Mouse (Mus musculus) hindbrain, postnatal 0 days (tissue): ENCODE data around the gene Spc24. TPM values are rescaled to one million over a fixed set of nuclear protein-coding genes. Genes with fewer than 3 reads are reported as not detected.

Experiments used
- ATAC-seq: fragments of 200-750 bp; cut with Nextera tagmentation; 2 replicates; pipeline ENCODE4 v1.8.0; 2017; ENCODE audit warnings: mild to moderate bottlenecking, moderate TSS enrichment, moderate library complexity
- DNase-seq: peaks from one replicate; pipeline ENCODE4 v3.0.0-alpha.2; 2015; ENCODE audit warnings: low spot score
- H3K27ac ChIP-seq: fragments of 300-500 bp; sonication (generic); 2 replicates; pipeline ENCODE4 v1.5.1; 2014; ENCODE audit warnings: mild to moderate bottlenecking
- H3K27me3 ChIP-seq: fragments of 300-500 bp; sonication (generic); 2 replicates; pipeline ENCODE4 v1.6.1; 2014; ENCODE audit warnings: low read length, mixed read lengths; ENCODE audit not compliant: insufficient read depth
- H3K36me3 ChIP-seq: fragments of 300-500 bp; sonication (generic); 2 replicates; pipeline ENCODE4 v1.6.1; 2014; ENCODE audit warnings: low read length, mixed read lengths; ENCODE audit not compliant: insufficient read depth
- H3K4me1 ChIP-seq: fragments of 300-500 bp; sonication (generic); 2 replicates; pipeline ENCODE4 v1.6.1; 2014; ENCODE audit warnings: antibody characterized with exemption, low read length, mixed read lengths; ENCODE audit not compliant: insufficient read depth
- H3K4me2 ChIP-seq: fragments of 300-500 bp; sonication (generic); 2 replicates; pipeline ENCODE4 v1.6.1; 2014; ENCODE audit warnings: low read depth, mild to moderate bottlenecking, low read length, moderate library complexity, mixed read lengths
- H3K4me3 ChIP-seq: fragments of 300-500 bp; sonication (generic); 2 replicates; pipeline ENCODE4 v1.5.1; 2014; ENCODE audit warnings: low read length
- H3K9ac ChIP-seq: fragments of 300-500 bp; sonication (generic); replicated peaks from 2 replicates; pipeline ENCODE4 v1.6.1; 2014; ENCODE audit warnings: mild to moderate bottlenecking, low read length, moderate library complexity, mixed read lengths
- H3K9me3 ChIP-seq: fragments of 300-500 bp; sonication (generic); 2 replicates; pipeline ENCODE4 v1.6.1; 2016; ENCODE audit warnings: low read length, mixed read lengths
- CTCF ChIP-seq: IDR thresholded peaks from 2 replicates; pipeline ENCODE4 v1.5.1; 2016; ENCODE audit warnings: antibody characterized with exemption, control low read depth, low read depth
- WGBS: fragments of 180-500 bp; shearing (Covaris S2); extraction: QIAGEN DNeasy Blood & Tissue Kit; methylation state at CpG from one replicate; pipeline ENCODE4 v1.1.7; 2014; 5-methylcytosine and 5-hydroxymethylcytosine counted together
- polyA plus RNA-seq: library from polyadenylated mRNA; unstranded; fragments of >200 nt; fragmentation: Nextera tagmentation; extraction: Ambion mirVana; gene quantifications from 2 replicates; pipeline ENCODE4 v1.2.1, GENCODE M21; 2015
- total RNA-seq: library from RNA; depleted of rRNA; stranded (reverse); fragments of >200 nt; gene quantifications from 2 replicates; pipeline ENCODE4 v1.2.3, GENCODE M21; 2014; rRNA removed

Spc24 gene
- total RNA-seq (20.3 and 31.1 TPM in 2 replicates), polyA plus RNA-seq (26.2 and 27.1 TPM in 2 replicates)

- no peaks in the 10 kb centered on the region for H3K4me1 ChIP-seq
- H3K4me3 ChIP-seq = peak within 1 kb of the TSS; percentile 72
- peak within 1 kb of the TSS; percentile 54 for H3K9ac ChIP-seq
- WGBS = 1% methylated on average over 50 of the region's 54 CpGs
- peak within 1 kb of the TSS; percentile 94 for H3K4me2 ChIP-seq
- TF ChIP-seq CTCF = peak; percentile 66
- H3K27ac ChIP-seq = peak within 1 kb of the TSS; percentile 63
- no peaks in the 10 kb centered on the region for H3K36me3 ChIP-seq
- ATAC-seq (peak; percentile 97), DNase-seq (peak; percentile 98)
- no peaks in the 10 kb centered on the region for H3K27me3 ChIP-seq
- H3K9me3 ChIP-seq = no peaks in the 10 kb centered on the region
Measured at GRCm38 (mm10) chr9:21760155-21761088, at the start of gene Spc24. Gene Spc24 (minus strand): TSS chr9:21760303.

DNA sequence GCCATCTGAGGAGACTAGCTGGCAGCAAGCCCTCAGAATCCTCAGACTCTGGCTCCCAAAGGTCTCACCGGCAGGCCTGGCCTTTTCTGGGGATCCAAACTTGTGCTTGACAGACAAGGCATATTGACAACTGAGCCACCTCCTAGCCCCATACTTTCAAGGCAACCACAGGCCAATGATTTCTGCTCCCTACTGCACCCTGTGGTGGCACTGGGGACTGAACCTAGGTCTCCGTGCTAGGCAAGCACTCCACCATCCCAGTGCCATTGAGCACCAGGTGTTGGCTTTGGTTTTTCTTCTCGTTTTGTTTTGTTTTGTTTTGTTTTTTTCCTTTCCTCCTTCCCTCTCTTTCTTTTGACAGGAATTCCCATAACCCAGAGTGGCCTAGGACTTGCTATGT is 48.5 kb upstream of the Spc24 start:
- WGBS = 70% methylated on average over 3 of the region's 3 CpGs

DNA sequence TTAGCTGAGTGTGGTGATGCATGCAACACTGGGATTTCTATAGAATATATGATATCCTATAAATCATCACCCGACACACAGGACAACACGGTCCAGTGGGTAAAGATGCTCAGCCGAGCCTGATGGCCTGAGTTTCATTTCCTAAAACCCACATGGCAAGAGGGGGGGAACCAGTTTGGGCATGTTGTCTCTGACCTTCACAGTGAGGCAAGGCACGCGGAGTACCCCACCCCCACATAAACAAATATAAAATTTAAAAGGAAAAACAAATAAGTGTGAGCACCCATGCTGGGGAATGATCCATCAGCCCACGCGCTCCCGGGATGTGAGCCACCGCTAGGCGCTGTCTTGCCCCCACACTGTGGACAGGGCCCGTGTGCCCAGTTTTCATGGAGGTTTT is 46.9 kb upstream of the Spc24 start:
- ATAC-seq = no peak

More for the DNA sequence above, 48.5 kb upstream of the Spc24 start:
- H3K36me3 ChIP-seq = no peaks in the 10 kb centered on the region
- H3K4me1 ChIP-seq = no peaks in the 10 kb centered on the region
- no peak overlapping the region for H3K4me3 ChIP-seq
- no peaks in the 10 kb centered on the region for H3K27me3 ChIP-seq
- H3K27ac ChIP-seq = no peak overlapping the region
- DNase-seq = no peak
- ATAC-seq = no peak
- no peak overlapping the region for H3K9ac ChIP-seq
- peak; percentile 52 for TF ChIP-seq CTCF
- no peak overlapping the region for H3K4me2 ChIP-seq
- H3K9me3 ChIP-seq = no peaks in the 10 kb centered on the region

DNA sequence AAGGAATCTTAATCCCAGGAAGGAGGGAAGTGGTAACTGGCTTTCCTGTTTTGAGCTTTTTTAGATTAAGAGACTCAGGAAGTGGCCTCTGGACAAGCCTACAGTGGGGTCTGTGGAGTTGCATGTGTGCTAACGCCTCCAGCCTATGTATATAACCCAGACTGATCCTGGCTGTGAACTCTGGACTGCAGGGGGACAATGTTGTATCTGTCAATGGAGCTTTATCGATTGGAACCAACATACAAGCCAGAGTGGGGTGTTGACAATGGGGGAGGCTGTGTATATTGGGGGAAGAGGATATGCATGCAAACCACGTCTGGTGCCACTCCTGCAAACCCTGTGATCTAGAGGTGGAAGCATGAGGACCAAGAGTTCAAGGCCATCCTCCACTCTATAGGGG is 46.3 kb upstream of the Spc24 start:
- H3K4me1 ChIP-seq = no peaks in the 10 kb centered on the region
- DNase-seq (no peak), ATAC-seq (no peak)
- WGBS = 72% methylated on average over 3 of the region's 3 CpGs
- H3K36me3 ChIP-seq = no peaks in the 10 kb centered on the region
- no peak for TF ChIP-seq CTCF
- no peak overlapping the region for H3K27ac ChIP-seq
- H3K4me2 ChIP-seq = no peak overlapping the region
- no peaks in the 10 kb centered on the region for H3K27me3 ChIP-seq
- no peak overlapping the region for H3K9ac ChIP-seq
- H3K4me3 ChIP-seq = no peak overlapping the region
- no peaks in the 10 kb centered on the region for H3K9me3 ChIP-seq

More for the DNA sequence above, 46.9 kb upstream of the Spc24 start:
- Histone ChIP-seq H3K9ac (no peak overlapping the region), H3K4me2 (no peak overlapping the region), H3K27me3 (no peaks in the 10 kb centered on the region), H3K9me3 (no peaks in the 10 kb centered on the region), H3K4me3 (no peak overlapping the region), H3K27ac (no peak overlapping the region), H3K4me1 (no peaks in the 10 kb centered on the region), H3K36me3 (no peaks in the 10 kb centered on the region)
- WGBS = 73% methylated on average over 11 of the region's 11 CpGs
- DNase-seq = no peak
- no peak for TF ChIP-seq CTCF

DNA sequence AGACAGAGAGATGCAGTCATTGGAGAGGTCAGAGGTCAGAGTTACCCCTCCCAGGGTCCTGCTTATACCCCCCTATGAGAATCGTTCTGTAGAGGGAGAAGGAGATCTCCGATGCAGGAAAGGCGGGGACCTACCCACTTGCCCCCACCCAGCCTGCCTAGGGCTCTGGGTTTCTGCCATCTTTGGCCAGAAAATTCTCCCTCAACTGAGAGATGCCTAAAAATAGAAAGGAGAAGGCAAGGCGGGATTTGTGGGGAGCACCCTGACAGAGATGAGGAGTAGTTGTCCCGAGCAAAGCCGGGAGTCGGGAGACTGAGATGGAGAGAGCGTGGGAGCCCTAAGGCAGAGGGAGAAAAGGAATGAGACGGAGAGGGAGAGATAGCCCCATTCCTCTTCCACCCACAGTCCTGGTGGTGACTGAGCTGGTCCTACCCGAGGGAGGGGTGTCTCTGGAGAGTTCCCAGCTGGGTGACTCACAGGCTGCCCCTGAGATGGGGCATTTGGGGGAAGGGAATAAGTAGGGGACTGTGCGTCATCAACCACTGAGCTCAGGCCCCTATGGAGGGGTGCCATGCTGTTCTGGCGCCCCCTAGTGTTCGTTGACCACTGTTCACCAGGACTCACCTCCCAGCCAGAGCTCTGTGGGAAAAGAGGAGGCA is 44.0 kb upstream of the Spc24 start:
- Histone ChIP-seq H3K27me3 (no peaks in the 10 kb centered on the region), H3K27ac (no peak overlapping the region), H3K4me2 (no peak overlapping the region), H3K4me1 (no peaks in the 10 kb centered on the region), H3K36me3 (no peaks in the 10 kb centered on the region), H3K4me3 (no peak overlapping the region), H3K9me3 (no peaks in the 10 kb centered on the region), H3K9ac (no peak overlapping the region)
- 40% methylated on average over 13 of the region's 13 CpGs for WGBS
- DNase-seq (peak; percentile 85), ATAC-seq (peak; percentile 92)
- TF ChIP-seq CTCF = peak; percentile 92

DNA sequence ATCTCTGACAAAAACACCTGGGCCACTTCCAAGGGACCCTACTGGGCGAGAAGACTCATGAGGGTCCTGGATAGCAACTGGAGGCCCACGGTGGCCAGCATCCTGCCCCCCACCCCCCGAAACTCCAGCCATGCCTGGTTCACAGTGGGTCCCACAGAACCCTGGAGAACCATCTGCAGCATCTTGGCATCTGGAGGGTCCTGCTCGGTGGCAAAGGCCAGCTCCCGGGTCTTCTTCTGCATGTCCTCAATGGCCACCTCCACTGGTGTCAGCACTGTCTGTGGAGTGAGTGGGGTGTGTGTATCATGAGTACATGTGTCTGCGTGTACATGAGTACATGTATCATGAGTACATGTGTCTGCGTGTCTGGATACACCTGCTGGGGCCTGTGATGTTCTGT is 41.5 kb upstream of the Spc24 start:
- H3K9me3 ChIP-seq = no peaks in the 10 kb centered on the region
- H3K9ac ChIP-seq = no peak overlapping the region
- 90% methylated on average over 7 of the region's 7 CpGs for WGBS
- ATAC-seq (no peak), DNase-seq (no peak)
- H3K4me2 ChIP-seq = no peak overlapping the region
- H3K36me3 ChIP-seq = no peaks in the 10 kb centered on the region
- H3K4me3 ChIP-seq = no peak overlapping the region
- no peaks in the 10 kb centered on the region for H3K4me1 ChIP-seq
- TF ChIP-seq CTCF = no peak
- H3K27ac ChIP-seq = no peak overlapping the region
- H3K27me3 ChIP-seq = no peaks in the 10 kb centered on the region

DNA sequence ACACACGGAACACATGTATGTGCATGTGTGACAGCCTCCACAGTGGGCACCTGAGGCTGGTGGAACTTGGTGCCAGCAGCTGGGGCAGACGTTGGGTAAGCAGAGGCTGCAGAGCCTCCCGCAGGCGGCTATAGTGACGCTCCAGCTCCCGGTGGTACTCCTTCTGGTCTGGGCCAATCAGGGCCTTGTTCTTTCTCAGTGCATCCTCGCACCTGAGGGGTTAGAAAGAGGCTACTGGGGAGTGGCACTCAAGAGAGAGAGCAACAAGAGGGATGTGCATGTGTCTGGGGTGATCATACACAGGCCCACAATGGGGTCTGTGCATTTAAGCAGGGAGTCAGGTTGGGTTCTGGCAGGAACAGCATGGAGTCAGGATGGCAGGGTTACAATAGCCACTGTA is 41.0 kb upstream of the Spc24 start:
- Histone ChIP-seq H3K27me3 (no peaks in the 10 kb centered on the region), H3K4me3 (no peak overlapping the region), H3K36me3 (no peaks in the 10 kb centered on the region), H3K4me1 (no peaks in the 10 kb centered on the region), H3K9me3 (no peaks in the 10 kb centered on the region), H3K4me2 (no peak overlapping the region), H3K27ac (no peak overlapping the region), H3K9ac (no peak overlapping the region)
- ATAC-seq (no peak), DNase-seq (no peak)
- TF ChIP-seq CTCF = no peak
- WGBS = 74% methylated on average over 7 of the region's 7 CpGs
